Mouse (Mus musculus): ENCODE measurements around the gene Frem2.
A peak's percentile ranks its signal among the peaks of the same experiment; 100 is the strongest.

Gene Frem2

DNA sequence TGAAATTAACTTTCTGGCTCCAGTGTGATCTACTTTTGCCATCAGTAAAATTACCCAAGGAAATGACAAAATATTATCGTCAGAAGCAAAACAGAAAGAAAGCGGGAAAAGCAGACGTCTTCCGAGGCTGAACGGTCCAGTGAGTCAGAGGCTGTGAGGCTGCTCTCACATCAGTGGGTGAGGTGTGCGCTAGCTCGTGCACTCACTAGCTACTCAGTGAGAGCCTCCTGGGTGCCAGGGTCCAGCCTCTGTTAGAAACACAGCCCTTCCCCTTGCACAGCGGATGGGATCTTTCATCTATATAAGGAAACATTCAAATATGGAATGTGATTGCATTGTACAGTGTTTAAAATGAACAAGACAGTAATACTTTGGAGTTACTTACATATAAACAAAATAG is 36.8 kb downstream of the Frem2 start:
- no peak for DNase-seq

DNA sequence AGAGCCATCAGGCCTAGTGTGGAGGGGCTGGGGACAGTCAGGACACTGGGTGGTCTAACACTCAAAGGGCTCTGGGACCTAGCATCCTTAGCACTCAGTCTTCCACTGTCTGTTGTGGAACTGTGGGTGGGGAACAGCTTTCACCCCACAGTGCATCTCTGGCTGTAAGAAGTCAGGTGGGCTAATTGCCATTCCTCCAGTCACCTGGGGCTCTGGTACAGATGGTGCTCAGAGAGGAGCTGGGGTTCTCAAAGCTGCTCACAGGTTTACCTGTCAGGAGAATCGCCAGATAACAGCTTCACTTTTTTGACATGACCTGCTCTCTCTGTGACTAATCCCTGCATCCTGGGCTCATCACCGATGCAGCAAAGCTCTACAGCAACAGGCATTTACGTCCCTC is 46.0 kb downstream of the Frem2 start:
- DNase-seq = no peak

DNA sequence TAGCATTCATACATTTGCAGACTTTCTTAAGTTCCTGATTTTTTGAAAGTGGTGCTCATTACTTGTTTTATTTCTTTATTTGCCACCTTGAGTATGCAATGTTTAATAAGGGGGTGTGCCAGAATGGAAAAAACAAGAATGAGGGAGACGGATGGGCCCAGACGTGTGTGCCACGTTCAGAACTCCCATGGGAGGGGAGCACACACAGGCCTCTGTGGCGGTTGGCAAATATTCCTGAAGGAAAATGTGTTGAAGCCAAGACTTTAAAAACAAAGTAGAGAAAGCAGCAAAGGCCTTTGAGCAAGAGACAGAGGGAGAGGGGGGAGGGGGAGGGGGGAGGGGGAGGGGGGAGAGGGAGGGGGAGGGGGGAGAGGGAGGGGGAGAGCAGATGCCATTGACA is 47.3 kb downstream of the Frem2 start:
- DNase-seq = no peak

DNA sequence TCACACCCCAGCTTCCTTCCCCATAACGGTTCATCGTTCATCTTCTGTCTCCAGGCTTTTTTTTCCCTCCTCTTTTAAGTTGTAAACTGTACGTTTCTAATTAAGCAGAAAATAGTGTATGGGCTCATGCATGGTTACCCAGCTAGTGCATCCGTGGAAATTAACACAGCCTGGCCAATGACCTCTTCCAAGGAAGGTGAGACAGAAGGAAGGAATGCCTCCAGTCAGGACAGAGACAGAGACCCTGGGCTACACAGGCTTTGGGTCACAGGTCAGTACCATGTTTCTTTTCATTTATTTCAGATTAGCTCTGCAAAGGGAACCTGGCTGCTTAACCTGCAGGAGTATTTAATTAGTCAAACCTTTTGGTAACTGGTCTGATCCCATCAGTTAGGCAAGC is 57.0 kb downstream of the Frem2 start:
- DNase-seq = no peak

DNA sequence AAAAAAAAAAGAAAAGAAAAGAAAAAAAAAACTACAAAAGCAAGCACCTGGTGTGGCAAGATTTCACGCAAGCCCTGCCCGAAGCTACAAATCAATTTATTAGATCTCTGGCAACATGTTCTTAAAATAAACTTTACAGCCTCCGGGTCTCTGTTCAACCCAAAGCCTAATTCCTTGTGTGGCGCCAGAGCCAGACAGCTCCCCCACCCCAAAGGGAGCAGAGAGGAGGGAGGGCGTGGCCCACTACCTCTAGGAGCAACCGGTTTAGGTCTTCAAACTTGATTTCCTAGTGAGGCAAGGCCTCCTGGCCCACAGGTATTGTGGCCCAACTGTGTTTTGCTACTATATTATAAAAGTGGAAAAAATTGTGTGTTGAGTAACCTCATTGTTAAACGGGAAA is 57.8 kb downstream of the Frem2 start:
- DNase-seq = peak; percentile 10

DNA sequence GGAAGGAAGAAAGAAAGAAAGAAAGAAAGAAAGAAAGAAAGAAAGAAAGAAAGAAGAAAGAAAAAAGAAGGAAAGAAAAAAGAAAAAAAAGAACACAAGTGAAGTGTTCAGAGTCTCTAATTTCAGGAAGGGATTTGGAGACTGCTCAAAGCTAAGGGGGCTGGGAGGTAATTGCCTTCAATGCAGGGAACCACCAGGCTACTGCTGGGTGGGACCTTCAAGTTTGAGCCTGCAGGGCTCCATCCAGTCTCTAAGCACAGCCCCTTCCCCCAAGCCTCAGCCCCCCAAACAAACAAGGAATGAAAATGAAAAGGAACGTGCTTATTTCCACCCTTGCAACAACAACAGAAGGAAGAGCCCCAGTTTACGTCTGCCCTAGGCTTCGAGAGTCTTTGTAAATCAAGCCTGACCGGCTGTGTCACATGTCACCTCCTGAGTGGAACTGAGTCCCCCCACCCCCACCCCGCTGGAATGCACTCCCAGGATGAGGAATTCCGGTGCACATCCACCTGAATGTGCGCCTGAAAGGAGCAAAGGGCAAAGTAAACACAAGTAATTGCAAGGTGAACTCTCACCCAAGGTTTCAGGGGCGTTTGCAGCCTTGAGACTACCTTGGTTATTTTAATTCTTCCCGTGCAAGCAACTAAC is 58.9 kb downstream of the Frem2 start:
- no peak for DNase-seq

DNA sequence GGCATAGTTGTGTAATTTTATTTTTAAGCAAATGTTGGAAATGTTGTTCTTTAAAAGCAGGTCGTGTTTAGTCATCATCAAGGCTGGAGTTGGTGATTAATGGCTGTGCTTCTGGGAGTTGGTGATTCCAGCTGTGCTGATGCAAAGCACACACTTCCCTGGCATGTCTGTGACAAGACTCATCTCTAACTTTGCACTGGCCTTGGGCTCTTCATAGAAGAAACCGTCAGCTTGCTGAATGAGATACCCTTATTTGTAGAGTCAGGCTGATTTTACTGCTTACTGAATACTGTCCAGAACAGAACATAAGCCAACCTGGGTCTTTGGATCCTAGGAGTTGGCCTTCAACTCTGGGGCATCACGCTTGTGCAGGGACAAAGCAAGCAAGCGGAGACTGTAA is 62.7 kb downstream of the Frem2 start:
- DNase-seq = no peak

DNA sequence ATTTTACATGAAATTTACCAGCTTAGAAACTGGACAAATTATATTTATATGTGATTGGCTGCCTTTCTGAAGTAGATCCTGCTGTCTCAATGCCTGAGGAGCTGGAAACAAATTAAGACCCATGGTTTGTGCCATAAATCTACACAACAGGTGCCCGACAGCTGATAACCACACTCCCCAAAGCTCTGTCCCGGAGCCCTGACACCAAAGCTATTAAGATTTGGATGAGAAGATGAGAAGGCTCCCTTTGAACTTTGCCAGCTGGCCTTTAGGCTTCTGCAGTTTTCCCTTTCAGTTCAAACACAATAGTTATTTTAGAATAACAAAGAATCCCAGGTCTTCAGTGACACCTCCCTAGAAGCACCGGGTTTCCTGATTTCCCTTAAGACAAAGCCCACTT is 63.4 kb downstream of the Frem2 start:
- no peak for DNase-seq

DNA sequence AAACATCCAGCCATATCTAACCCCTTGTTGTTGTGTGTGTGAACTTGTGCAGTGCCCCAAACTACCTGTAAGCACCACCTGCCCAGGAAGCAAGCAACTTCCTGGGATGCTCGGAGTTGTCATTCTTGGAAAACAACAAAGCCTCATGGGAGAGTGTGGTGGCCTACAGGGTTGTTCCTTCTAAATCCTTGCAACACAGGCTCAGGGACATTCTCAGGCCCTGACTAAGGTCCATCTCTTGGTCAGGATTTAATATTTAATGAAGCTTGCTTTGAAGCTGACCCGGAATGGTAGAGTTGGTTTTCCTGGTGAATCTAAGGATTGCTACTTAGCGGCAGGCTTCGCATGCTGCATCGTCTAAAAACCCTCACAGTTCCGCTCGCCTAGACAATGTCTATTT is 65.1 kb downstream of the Frem2 start:
- no peak for DNase-seq

DNA sequence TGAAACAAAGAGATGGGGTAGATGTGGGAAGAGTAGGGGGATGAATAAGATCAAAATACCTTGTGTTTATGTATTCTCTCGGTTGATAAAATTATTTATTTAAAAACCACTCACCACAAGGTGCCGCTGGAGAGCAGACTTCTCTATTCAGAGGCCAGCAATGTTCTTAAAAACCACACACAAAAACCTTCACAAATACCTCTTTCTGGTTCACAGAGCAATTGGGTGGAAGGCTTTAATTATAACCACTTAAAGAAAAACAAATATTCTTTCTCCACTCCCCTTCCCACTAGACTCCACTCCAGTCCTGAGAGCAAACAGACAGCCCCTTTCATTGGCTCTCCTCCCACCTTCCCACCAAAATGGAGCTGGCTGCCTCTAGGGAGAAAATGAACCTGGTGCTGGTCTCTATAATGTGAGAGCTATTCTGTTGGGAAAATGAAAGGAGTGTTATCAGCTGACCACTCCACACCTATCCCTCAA is 67.0 kb downstream of the Frem2 start:
- DNase-seq = peak; percentile 26

DNA sequence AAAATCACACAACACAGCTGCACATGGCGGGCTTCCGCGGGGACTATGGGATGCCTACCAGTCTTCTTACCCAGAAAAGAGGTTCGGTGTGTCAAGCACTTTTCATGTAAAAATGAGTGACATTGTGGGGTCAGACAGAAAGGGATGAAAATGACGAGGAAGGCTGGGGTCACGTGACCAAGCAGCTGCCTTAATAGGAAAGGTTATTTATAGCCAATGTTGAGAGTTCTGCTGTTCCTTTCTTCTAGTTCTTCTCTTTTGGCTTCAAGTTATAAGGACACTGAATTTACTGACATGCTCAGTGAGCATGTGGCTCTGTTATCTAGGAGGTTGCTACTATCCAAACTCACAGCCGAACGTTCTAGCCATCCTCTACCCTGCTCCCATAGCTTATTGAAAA is 73.9 kb downstream of the Frem2 start:
- no peak for DNase-seq

DNA sequence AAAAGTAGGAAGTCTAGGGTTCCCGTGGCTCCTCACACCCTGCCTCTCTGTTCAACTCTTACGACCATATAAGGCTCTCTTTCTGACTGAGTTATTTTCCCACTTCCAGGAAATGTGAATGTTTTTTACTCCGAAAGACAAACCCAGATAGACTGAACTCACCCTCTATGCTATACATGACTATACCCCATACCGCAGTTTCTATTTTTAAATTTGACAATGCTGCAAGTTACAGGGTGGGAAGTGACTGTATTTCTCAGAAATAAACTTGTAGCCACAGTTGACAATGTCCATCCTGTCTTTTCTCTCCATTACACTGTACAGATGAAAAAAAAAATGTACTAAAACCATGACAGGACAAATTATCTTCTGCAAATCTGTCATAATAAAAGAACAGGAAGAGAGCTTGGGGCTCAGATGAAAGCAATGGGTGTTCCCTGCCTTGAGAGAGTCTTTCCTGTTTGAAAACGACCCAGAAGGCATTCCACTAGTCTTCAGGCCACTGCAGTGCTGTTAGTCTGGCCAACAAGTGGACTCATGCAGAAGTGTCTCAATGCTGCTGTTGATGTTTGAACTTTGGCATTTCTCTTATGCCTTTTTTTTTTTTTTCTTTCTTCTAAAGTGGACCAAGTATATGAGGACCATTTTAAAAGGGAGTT is 76.4 kb downstream of the Frem2 start:
- DNase-seq = no peak

DNA sequence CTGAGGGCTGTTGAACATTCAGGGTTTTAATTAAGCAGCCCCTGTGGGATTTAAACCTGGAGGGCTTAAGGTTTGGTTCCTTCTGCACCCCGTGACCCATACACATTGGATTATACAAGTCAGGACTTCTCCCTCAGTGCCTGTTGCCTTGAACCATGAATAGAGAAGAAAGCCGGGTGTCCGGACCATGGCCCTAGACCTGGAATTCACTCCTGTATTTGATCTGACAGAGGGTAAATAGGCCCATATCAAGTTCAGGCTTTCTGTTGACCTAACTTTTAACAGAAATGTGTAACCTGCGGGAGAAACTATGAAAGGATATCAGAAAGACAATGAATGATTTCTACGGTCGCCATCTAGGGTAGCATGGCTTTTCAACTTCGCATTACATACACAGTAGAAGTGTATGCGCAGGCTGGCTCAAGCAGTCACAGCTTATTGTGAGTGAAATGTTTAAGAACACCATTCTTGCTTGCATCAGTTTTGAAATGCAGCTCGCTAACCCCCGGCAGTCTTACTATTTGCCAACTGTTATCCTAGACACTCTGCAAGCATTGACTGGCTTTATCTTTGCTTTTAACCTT is 77.9 kb downstream of the Frem2 start:
- no peak for DNase-seq

DNA sequence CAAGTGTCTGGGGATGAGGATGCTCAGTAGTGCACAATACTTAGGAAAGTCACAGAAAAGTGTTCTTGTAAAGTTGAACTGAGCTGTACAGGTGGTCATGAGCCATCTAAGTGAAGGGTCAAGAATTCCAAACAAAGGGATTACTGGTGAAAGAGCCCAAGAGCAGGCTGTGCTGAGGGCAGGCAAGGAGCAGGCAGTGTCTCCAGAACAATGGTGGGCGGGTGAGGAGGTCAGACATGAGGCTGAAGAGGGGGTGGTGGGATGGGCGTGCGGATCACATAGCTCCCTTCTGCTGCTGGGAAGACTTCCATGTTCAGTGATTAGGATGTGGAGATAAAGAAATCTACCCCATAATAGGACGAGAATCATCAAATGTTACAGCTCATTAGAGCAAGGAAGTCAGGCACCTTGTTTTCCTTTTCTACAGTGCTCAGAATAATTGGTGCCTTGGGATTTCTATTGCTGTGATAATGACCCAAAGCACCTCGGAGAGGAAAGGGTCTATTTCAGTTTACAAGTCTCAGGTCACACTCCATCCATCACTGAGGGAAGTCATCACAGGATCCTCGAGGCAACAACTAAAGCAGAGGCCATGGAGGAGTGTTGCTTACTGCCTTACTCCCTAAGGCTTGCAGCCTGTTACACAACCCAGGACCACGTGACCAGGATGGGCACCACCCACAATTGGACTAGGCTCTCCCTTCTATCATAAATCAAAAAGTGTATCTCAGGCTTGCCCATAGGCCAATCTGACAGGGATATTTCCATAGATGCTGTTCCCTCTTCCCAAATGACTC is 80.6 kb downstream of the Frem2 start:
- no peak for DNase-seq

DNA sequence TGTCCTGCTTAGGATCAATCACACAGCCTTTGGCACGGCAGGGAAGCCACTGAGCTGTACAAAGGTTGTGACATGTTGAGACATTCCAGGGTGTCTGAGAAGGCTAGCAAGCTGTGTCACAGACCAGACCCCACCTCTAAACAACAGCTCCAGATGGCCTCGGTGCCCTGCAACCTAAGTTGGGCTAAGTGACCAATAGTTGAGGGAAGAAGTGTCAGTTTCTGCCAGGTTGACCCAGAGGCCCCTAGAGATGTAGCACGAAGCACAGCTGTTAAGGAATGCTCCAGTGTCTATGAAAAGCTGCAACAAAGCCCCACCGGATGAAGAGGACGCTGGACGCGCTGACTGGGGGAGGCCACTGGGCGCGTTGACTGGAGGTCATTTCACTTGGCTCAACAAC is 83.0 kb downstream of the Frem2 start:
- DNase-seq = no peak

DNA sequence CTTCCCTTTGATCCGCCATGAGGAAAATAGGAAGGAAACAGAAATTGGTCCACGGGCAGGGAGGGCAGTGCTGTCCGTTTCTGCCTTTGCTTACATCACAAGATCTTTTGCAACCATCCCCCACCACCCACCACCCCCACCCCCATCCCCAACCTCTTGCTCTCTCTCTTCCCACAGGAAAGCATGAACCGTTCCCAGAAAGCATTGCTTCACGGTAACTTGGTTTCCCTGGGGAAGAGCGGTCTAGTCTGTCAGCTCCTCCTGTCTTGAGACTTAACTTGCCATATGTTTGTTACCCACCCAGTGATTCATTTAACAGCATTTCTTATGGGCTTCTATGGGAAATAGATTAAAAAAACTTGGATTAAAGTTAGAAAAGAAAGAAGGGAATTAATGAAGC is 85.5 kb downstream of the Frem2 start:
- no peak for DNase-seq

DNA sequence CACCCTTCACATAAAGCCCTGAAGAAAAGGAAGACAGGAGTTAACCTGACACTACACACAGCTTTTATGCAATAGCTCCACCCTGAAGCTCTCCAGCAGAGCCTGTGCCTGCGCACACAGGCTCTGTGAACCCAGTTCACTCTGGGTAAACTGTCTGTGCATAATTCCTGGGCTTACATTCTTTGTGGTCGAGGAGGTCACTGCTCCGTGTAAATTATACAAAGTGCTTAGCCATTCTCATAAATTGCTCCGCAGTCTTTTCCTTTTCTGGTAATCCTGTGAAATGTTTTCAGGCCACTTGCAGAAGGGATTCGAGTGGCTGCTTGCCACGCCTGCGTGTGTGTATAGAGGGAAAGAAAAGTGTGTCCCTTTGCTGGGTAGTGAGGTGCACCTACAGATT is 92.6 kb downstream of the Frem2 start:
- no peak for DNase-seq

DNA sequence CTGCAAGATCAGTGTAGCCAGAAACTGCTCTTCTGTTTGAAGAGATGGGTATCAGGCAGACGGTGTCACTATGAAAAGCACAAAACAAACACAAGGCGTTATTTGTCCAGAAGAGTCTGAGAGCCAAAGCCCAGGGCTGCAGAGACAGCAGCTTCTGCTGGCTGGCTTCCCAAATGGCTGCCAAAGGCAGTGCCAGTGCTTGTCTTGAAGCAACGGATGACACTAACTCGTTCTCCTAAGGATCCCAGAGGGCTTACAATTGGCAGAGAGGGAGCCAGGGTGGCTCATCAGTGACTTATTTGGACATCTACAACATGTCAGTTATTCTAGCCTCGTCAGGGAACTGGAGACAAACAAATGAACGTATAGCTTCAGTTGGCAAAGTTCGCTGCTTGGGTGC is 93.4 kb downstream of the Frem2 start:
- DNase-seq = no peak

DNA sequence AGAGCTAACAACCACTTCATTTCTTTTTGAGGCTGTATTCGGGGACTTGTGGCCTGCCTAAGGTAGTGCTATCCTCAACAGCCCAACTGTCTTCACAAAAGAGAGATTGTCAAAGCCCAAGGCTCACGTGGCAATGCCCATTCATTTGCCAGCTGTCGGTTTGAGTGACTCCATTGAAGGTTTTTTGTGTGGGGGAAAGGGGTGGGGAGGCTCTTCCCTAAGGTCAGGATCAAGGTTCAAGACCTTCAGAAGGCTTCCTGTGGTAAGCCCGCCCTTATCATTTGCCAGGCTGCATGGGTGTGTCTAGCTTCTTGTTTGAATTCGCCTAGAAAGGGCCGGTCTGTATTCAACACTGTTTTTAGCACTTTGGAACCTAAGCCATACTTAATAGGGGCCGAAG is 95.3 kb downstream of the Frem2 start:
- DNase-seq = peak; percentile 20

DNA sequence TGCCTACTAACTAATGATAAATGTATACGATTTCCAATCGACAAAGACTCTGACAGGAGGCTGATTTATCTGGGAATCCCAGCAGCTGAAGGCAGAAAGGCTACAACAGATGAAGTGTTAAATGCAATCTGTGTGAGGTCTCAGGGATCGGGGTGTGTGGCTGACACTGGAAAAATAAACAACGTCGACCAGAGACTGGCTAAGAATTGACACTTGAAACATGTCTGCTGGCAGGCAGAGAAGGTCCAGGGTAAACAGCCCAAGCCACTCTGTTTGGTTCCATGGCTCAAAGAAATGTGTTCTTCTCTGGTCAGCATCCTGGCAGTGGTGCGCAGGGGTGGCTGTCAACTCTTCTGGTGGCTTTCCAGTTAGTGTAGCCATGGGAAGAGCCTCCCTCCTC is 98.1 kb downstream of the Frem2 start:
- no peak for DNase-seq

DNA sequence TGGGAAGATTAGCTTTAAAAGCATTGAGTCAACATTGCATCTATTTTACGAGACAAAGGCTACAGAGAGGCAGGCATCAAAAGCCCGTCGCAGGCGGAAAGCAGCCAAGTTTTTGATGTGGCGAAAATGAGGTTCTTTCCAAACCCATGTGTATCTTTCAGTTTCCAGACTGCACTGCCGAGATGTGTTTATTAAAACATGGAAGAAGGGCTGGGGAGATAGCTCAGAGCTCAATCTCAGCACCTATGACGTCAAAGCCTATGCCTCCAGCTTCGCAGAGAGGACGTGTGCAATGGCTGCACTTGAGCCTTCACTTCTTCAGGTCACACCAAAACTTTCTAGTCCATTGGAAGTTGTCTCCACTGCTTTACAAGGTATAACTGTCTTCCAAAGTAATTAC is 98.9 kb downstream of the Frem2 start:
- DNase-seq = no peak

DNA sequence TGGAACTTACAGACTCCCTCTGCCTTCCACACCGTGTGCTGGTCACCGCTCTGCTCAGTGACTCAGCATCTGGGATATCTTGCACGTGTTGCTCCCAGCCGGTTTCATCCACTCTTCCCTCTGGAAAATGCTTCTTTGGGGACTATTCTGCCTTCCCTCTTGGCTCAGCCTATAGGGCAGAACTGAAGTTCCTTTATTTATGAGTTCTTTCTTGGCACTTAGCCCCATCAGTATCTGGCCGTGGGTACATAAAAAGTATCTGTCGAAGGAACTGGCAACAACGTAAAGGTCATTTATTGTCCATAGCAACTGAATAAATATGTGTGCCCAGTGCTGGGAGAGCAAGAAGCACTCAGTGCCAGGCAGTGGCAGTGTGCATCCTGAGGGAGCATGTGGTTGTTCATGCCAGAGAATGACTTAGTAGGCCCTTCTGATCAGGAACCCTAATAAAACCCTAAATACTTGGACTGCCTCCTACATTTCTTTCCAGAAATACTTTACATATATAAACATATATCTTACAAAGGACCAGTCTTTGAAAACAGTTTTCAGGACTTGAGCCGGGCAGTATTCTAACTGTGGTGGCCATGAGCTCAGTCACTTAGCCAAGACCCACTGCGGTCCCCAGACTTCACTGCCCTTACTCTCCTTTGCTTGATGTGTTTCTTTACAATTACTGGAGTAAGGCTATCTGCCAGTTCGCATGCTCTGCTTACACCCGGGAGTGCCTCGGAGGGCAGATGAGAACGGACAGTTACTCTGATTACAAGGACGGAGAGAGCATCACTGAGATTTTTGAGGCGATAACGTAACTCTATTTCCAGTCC is 99.6 kb downstream of the Frem2 start:
- no peak for DNase-seq

Measured in liver (tissue).